Mouse (Mus musculus) frontal cortex, postnatal 10 days (tissue): ENCODE results near the gene Pdgfb.

Experiments used
- DNase-seq, 2 experiments: peaks; one replicate each; pipeline ENCODE4 v3.0.0; 2022; ENCODE audit warnings: low spot score in 2 of 2, mixed read lengths in 1 of 2

Pdgfb gene

DNA sequence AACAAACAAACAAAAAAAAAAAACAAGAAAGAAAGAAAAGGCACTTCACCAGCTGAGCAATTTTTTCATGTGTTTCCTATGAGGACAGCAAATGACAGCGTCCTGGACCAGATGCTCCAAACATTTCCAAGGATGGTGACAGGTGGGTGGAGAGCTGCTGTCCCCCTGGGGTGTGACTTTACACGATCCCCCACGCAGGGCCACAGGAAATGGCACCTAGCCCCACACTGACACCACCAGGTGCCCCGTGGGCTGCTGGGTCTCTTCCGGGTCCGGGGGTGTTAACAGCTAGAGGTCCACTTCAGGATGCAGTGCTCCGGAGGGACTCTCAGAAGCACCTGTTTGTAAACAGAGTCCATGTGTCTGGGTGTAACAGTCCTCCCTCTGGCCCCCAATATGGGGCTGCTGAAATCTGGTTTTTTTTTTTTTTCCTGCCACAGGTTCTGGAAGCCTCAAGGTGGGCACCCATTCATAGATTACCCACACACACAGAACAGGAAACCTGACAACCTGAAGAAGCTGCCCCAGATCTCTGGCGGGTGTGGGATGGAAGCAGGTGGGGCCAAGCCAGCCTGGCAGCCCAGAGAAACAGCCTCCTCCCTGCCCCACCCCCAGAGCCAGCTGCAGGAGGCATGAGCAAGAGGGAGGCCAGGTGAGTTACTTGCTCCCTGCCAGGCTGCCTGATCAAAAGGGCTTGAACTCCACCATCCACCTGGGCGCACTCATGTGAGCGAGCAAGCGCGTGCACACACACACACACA lies 5.2 kb downstream of the Pdgfb start:
- peak in 1 of 2 experiments; percentile 48 for DNase-seq

DNA sequence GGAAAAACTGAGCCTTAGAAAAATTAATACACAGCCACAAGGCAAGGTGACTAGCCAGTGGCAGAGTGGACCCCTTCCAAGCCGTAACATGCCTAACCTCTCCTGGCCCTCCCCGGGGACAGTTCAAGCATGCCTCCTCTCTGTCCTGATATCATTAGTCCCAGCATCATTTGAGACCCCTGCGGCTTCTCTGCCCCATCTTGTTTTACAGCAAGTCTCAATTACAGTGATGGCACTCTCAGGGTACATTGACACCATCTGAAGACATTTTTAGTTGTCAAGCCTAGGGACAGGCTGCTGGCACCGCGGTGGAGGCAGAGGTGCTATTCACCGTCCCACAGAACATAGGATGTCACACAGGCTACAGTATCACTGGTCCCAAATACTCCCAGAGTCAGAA lies 6.3 kb downstream of the Pdgfb start:
- DNase-seq: no peak

- DNase-seq: no peak
Observed at GRCm38 (mm10) chr15:80006156-80006555, 8.6 kb downstream of the Pdgfb start.

GRCm38 (mm10) chr15:80005436-80005835 lies 9.3 kb downstream of the Pdgfb start:
- DNase-seq: no peak

- no peak for DNase-seq
Observed at GRCm38 (mm10) chr15:80004644-80005340, 10.0 kb downstream of the Pdgfb start.

- DNase-seq: no peak
Observed at GRCm38 (mm10) chr15:80003581-80003980, 11.2 kb downstream of the Pdgfb start.

DNA sequence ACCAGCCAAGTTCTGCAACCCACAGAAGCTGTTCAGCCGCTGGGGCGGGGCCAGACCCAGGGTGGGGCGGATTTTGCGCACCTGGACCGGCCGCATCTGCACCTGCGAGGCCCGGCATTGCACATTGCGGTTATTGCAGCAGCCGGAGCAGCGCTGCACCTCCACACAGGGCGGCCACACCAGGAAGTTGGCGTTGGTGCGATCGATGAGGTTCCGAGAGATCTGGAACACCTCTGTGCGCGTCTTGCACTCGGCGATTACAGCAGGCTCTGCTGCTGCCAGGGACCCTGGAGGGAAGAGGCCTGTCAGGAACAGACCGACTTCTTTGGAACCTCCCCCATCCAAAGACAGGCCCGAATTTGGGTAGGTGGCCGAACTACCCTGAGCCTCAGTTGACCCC lies 13.2 kb downstream of the Pdgfb start:
- DNase-seq: no peak

- DNase-seq: no peak
Observed at GRCm38 (mm10) chr15:80000694-80001093, 14.1 kb downstream of the Pdgfb start.

GRCm38 (mm10) chr15:79997988-79998387 lies 16.8 kb downstream of the Pdgfb start:
- DNase-seq: no peak

DNA sequence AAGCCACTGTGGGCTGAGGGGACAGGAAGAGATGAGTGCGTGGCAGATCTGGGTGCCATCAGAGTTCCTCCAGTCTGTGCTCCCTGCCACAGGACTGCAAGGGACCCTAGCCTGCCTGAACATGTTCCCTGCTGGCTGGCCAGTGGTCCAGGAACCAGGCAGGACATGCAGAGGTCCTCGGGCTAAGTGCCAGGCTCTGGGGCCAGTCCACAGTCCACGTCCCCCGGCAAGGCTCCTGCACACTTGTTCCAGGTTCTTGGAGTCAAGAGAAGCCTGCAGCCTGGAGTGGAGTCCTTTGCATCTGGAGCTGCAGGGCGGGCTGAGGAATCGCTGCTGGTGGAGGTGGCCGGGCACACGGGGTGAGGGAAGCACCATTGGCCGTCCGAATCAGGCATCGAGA lies 18.0 kb downstream of the Pdgfb start:
- DNase-seq: no peak

DNA sequence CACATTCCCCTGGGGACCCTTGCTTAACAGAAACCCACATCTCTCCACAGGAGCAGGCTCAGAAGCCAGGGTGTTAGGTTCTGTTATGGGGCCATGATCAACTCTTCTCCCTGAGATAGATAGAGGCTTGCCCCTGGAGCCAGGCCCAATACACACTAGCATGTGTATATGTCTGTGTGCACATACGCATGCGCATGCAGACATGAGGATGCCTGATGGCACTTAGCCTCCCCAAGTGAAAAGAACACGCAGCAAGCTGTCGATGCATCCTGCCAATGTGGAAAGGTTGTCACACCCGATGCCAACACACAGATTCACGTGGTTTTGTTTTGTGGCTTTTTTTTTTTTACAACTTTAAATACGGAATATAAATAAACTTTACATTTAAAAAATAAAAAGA lies 19.2 kb downstream of the Pdgfb start:
- no peak for DNase-seq

DNA sequence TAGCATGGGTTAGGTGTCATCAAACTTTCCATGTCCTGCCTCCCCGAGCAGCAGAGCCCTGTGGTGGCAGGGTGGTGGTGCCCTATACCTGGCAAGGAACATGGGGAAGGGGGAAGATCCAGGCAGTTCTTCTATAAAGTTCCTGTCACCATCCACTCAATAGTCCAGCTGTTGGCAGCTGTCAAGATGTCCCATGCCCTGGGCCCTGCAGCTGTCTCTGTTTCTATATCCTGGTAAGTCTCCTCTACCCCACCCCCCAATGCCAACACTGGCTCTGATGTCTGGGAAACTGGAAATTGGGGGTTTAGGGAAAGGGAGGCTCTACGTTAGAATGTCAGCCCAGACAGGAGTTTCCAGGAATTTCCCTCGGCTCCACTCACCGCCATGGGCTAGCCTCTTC lies 20.2 kb downstream of the Pdgfb start:
- DNase-seq: no peak

- no peak for DNase-seq
Observed at GRCm38 (mm10) chr15:79986182-79986581, 28.6 kb downstream of the Pdgfb start.

- DNase-seq: no peak
Observed at GRCm38 (mm10) chr15:79985471-79985870, 29.3 kb downstream of the Pdgfb start.

DNA sequence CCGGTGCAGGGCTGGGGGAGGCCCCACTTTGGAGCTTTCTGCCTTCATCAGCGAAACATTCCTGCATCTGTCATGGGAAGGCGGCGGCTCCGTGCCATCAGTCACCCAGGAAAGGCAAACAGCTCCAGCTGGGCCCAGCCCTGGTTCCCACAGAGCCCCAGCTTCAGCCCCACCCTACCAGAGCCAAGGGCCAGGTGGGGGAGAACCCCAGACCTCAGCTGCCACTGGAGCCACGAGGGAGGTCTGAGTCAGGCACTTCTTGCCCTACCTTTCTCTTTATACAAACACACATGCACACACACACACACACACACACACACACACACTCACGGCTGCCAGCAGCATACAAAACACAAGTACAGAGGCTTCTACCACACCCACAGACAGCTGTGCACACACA lies 30.6 kb downstream of the Pdgfb start:
- DNase-seq: no peak

- no peak for DNase-seq
Observed at GRCm38 (mm10) chr15:79980716-79981115, 34.1 kb downstream of the Pdgfb start.

DNA sequence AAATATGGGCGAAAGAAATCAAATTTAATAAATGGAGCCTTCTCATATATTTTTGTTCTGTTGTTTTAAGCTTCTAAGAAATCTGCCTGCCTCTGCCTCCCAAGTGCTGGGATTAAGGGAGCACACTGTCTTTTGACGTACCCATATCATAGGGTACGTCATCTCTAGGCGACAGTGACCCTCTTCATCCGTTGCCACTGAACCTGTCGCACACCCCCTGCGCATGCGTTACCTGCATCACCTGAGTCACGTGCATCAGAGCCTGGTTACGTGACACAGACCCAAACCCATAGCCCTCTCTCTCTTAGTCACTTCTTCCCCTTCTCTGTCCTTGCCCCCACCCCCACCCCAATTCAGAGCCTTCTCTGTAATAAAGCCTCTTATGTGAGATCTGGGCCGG lies 42.6 kb downstream of the Pdgfb start:
- no peak for DNase-seq

GRCm38 (mm10) chr15:79970940-79971339 lies 43.8 kb downstream of the Pdgfb start, which contains the start of gene Cbx7:
Cbx7 (minus strand) TSS chr15:79971119.
- DNase-seq: no peak

- no peak for DNase-seq
Observed at GRCm38 (mm10) chr15:79970491-79970890, 44.3 kb downstream of the Pdgfb start.

GRCm38 (mm10) chr15:79967346-79967745 lies 47.4 kb downstream of the Pdgfb start:
- DNase-seq: no peak

DNA sequence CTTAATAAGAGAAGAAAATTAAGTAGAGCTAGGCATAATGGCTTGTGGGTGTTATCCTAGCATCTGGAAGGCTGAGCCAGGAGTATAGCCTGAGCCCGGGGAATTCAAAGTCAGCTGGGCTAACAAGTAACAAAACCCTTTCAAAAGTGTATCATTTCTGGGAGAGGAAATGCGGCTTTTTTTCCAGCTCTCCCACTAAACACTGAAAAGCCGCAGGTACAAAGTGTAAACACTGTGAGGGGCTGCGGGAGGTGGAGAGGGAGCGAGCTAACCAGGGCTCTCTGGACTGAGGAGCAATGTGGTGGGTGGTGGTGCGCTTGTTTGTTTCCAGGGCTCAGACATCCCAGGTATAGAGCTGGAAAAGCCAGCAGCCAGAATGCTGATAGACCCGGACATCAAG lies 50.4 kb downstream of the Pdgfb start:
- no peak for DNase-seq

DNA sequence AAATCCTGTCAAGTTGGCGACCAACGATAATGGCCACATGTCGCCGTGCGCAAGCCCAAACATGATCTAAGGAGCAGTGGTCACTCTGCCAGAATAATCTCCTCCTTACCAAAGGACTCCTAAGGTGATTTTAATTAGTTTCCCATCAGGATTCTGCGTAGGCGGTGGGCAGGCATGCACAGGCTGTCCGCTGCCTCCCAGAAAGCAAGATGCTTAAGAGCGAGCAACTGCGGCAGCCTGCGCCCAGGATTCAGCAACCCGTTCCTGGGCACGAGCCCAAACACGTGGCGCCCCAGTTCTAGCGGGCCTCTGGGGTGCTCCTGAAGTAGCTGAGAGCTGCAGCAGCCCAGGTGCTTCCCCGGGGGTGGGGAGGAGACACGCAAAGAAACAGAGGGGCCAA lies 52.1 kb downstream of the Pdgfb start:
- no peak for DNase-seq

DNA sequence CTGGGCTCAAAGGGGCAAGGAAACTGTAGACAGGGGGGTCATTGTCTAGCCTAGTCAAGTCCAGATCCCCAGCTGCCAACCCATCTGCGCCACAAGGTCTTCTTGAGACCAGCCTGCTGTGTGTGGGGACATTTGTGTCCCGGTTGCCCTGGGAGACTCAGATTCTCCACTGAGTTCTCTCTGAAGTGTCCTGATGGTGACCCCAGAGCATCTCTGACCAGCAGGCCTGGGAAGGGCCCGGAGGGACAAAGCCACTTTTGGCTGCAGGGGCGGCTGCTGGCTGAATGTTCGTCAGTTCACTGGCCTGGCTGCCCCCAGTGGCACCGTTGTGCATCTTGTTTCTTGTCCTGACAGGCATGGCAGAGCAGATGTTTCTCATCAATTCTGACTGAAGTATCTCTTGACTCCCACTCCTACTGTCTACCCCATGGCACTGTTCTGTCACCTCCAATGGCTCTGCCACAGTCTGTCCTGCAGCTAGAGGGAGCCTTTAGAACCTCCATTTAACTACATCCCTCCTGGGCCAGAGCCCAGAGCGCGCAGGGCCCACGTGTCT lies 53.3 kb downstream of the Pdgfb start:
- no peak for DNase-seq
